Mouse (Mus musculus): ENCODE measurements around the gene Mapk1ip1l. TPM values are rescaled to one million over a fixed set of nuclear protein-coding genes. Genes with fewer than 3 reads are reported as not detected.

Mapk1ip1l gene
- polyA plus RNA-seq, 1 experiment from 2014 or later: 84.7 TPM

DNA sequence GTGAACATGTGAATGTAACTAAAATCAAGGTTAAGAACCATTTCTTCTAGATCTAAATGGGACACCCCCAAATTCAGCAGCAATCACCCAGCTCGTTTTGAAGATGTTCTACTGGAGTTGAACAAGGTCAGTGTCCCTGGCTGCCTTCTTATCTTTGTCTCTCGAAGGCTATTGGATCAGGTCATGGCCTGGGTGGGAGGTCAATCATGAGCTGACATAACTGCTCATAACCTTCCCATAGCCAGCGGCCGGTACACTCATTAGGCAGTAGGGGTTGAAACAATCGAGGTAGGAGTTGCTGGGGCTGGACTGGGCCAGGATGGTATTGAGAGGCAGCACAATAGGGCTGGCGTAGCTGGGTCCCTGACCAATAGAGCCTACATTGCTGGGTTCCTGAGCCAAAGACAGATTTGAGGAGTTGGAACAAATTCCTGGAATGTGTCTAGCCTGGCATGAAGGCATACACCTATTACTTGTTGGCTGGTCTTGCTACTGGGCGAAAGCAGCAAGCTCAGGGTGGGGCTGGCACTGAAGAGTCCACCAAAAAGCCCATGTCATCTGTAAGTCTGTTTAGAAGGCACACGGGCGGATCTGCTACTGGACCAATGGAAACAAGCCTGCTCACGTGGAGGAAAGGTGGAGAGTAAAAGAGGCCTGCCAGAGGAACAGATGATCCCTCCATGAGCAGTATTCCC is 42.3 kb downstream of the Mapk1ip1l start:
- Histone ChIP-seq H3K27me3 (replicated peaks; ENCODE audit: control insufficient read depth, insufficient read depth, low read length) (no peaks in the 10 kb centered on the region), H3K9ac (ENCODE audit: low read depth, low read length) (no peak overlapping the region), H3K4me2 (no peak overlapping the region), H3K36me3 (ENCODE audit: control insufficient read depth, insufficient read depth, low read length) (no peaks in the 10 kb centered on the region), H3K27ac (ENCODE audit: low read depth, low read length) (no peak overlapping the region), H3K9me3 (ENCODE audit: control insufficient read depth, low read length) (no peaks in the 10 kb centered on the region), H3K4me1 (replicated peaks; ENCODE audit: control insufficient read depth, insufficient read depth, low read length) (no peaks in the 10 kb centered on the region), H3K4me3 (ENCODE audit: low read depth, low read length) (no peak overlapping the region)
- 80% methylated on average over 10 of the region's 10 CpGs for WGBS
- ATAC-seq (replicated peaks; ENCODE audit: low FRiP score) (no peak), DNase-seq (ENCODE audit: low spot score) (no peak)

DNA sequence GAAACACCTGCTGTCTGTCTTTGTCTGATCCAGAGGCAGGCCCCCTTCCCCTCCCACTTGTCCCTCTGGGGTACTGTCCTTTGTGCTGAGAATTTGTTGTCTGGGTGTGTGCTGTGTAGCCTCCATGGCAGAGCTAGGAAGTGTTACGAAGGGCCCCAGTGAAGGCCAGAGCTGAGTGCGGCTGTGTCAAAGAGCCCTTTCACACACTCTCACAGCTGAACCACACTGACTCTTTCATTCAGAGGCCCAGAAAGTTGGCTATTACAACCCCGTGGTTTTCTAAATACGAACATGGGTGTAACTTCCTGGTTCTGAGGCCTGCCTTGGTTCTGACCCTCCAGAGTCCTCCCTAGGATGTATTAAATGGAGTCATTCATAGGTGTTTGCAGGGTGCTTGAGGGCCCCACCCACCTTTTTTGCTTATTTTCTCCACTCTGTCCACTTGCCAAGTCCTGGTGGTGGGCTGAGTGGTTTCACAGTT is 43.8 kb downstream of the Mapk1ip1l start:
- H3K27me3 ChIP-seq (replicated peaks; ENCODE audit: control insufficient read depth, insufficient read depth, low read length): no peaks in the 10 kb centered on the region
- H3K4me1 ChIP-seq (replicated peaks; ENCODE audit: control insufficient read depth, insufficient read depth, low read length): no peaks in the 10 kb centered on the region
- H3K9me3 ChIP-seq (ENCODE audit: control insufficient read depth, low read length): no peaks in the 10 kb centered on the region
- no peak overlapping the region for H3K27ac ChIP-seq (ENCODE audit: low read depth, low read length)
- DNase-seq (ENCODE audit: low spot score): no peak
- no peak for ATAC-seq (replicated peaks; ENCODE audit: low FRiP score)
- no peak overlapping the region for H3K4me2 ChIP-seq
- H3K36me3 ChIP-seq (ENCODE audit: control insufficient read depth, insufficient read depth, low read length): no peaks in the 10 kb centered on the region
- no peak overlapping the region for H3K9ac ChIP-seq (ENCODE audit: low read depth, low read length)
- H3K4me3 ChIP-seq (ENCODE audit: low read depth, low read length): no peak overlapping the region
- 77% methylated on average over 4 of the region's 4 CpGs for WGBS

DNA sequence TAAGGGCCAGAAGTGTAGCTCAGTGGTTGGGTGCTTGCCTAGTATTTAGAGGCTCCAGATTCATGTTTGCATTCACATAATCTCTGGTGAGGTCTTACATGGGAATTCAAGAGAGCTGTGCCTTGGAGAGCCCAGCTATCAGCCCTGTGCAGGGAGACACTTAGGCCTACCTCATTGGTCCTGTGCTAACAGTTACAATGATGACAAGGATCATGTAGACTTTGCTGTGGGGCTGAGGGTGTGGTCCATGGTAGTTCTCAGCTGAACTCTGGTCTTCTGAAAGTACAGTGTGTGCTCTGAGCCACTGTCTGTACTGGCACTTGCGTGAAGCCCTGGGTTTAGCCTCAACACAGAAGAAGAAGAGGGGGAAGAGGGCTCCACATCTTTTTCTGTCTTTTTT is 48.6 kb downstream of the Mapk1ip1l start:
- no peak overlapping the region for H3K9ac ChIP-seq (ENCODE audit: low read depth, low read length)
- DNase-seq (ENCODE audit: low spot score): no peak
- no peak overlapping the region for H3K4me3 ChIP-seq (ENCODE audit: low read depth, low read length)
- no peaks in the 10 kb centered on the region for H3K27me3 ChIP-seq (replicated peaks; ENCODE audit: control insufficient read depth, insufficient read depth, low read length)
- no peaks in the 10 kb centered on the region for H3K4me1 ChIP-seq (replicated peaks; ENCODE audit: control insufficient read depth, insufficient read depth, low read length)
- H3K4me2 ChIP-seq: no peak overlapping the region
- no peak overlapping the region for H3K27ac ChIP-seq (ENCODE audit: low read depth, low read length)
- no peaks in the 10 kb centered on the region for H3K36me3 ChIP-seq (ENCODE audit: control insufficient read depth, insufficient read depth, low read length)
- H3K9me3 ChIP-seq (ENCODE audit: control insufficient read depth, low read length): no peaks in the 10 kb centered on the region
- ATAC-seq (replicated peaks; ENCODE audit: low FRiP score): peak; percentile 83
- WGBS: 83% methylated on average over 1 of the region's 1 CpGs

DNA sequence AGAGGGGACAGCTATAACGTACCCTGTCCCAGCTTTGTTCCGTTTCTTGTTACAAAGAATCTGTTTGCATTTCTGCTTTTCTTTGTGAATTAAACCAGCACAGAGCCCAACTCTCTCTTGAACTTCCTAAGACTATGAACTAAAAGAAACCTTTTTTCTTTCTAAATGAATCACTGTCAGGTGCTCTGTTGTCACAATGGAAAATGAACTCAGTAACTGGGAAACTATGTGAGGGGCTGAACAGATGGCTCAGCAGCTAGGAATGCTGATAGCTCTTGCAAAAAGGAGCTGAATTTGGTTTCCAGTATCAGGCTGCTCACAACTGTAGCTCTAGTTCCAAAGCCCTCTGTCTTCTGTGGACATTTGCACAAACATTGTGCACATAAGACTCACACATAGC is 52.9 kb downstream of the Mapk1ip1l start:
- Histone ChIP-seq H3K4me1 (replicated peaks; ENCODE audit: control insufficient read depth, insufficient read depth, low read length) (0 out of 2 replicates have a peak, but pooled peaks cover 6% of the 10 kb centered on the region), H3K36me3 (ENCODE audit: control insufficient read depth, insufficient read depth, low read length) (no peaks in the 10 kb centered on the region), H3K4me3 (ENCODE audit: low read depth, low read length) (no peak overlapping the region), H3K9ac (ENCODE audit: low read depth, low read length) (no peak overlapping the region), H3K4me2 (no peak overlapping the region), H3K9me3 (ENCODE audit: control insufficient read depth, low read length) (no peaks in the 10 kb centered on the region), H3K27ac (ENCODE audit: low read depth, low read length) (no peak overlapping the region), H3K27me3 (replicated peaks; ENCODE audit: control insufficient read depth, insufficient read depth, low read length) (no peaks in the 10 kb centered on the region)
- ATAC-seq (replicated peaks; ENCODE audit: low FRiP score) (no peak), DNase-seq (ENCODE audit: low spot score) (no peak)
- 82% methylated on average over 2 of the region's 2 CpGs for WGBS

GRCm38 (mm10) chr14:47352272-47352671 is 54.2 kb downstream of the Mapk1ip1l start:
- Histone ChIP-seq H3K4me1 (replicated peaks; ENCODE audit: control insufficient read depth, insufficient read depth, low read length) (0 out of 2 replicates have a peak, but pooled peaks cover 6% of the 10 kb centered on the region), H3K4me3 (ENCODE audit: low read depth, low read length) (no peak overlapping the region), H3K36me3 (ENCODE audit: control insufficient read depth, insufficient read depth, low read length) (no peaks in the 10 kb centered on the region), H3K27me3 (replicated peaks; ENCODE audit: control insufficient read depth, insufficient read depth, low read length) (no peaks in the 10 kb centered on the region), H3K27ac (ENCODE audit: low read depth, low read length) (no peak overlapping the region), H3K4me2 (no peak overlapping the region), H3K9me3 (ENCODE audit: control insufficient read depth, low read length) (no peaks in the 10 kb centered on the region), H3K9ac (ENCODE audit: low read depth, low read length) (no peak overlapping the region)
- 93% methylated on average over 10 of the region's 10 CpGs for WGBS
- ATAC-seq (replicated peaks; ENCODE audit: low FRiP score): no peak
- no peak for DNase-seq (ENCODE audit: low spot score)

DNA sequence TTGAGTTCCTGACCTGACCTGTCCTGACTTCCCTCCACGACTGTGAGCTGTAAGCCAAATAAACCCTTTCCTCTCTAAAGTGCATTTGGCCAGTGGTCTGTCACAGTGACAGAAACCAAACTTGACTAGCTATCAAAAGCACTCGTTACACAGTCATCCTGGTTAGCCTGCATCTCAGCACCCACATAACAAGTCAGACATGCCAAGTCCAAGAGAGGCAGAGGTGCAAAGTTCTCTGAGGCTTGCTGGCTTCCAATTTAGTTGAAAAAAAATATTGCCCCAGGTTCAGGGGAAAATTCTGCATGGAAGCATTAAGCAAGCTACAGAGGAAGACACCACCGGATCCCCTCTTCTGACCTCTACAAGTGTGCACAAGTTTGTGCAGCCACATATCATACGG is 55.2 kb downstream of the Mapk1ip1l start:
- ATAC-seq (replicated peaks; ENCODE audit: low FRiP score) (no peak), DNase-seq (ENCODE audit: low spot score) (no peak)
- Histone ChIP-seq H3K27me3 (replicated peaks; ENCODE audit: control insufficient read depth, insufficient read depth, low read length) (no peaks in the 10 kb centered on the region), H3K4me2 (no peak overlapping the region), H3K36me3 (ENCODE audit: control insufficient read depth, insufficient read depth, low read length) (no peaks in the 10 kb centered on the region), H3K4me3 (ENCODE audit: low read depth, low read length) (no peak overlapping the region), H3K4me1 (replicated peaks; ENCODE audit: control insufficient read depth, insufficient read depth, low read length) (0 out of 2 replicates have a peak, but pooled peaks cover 6% of the 10 kb centered on the region), H3K27ac (ENCODE audit: low read depth, low read length) (no peak overlapping the region), H3K9me3 (ENCODE audit: control insufficient read depth, low read length) (no peaks in the 10 kb centered on the region), H3K9ac (ENCODE audit: low read depth, low read length) (no peak overlapping the region)
- WGBS: 73% methylated on average over 4 of the region's 4 CpGs

DNA sequence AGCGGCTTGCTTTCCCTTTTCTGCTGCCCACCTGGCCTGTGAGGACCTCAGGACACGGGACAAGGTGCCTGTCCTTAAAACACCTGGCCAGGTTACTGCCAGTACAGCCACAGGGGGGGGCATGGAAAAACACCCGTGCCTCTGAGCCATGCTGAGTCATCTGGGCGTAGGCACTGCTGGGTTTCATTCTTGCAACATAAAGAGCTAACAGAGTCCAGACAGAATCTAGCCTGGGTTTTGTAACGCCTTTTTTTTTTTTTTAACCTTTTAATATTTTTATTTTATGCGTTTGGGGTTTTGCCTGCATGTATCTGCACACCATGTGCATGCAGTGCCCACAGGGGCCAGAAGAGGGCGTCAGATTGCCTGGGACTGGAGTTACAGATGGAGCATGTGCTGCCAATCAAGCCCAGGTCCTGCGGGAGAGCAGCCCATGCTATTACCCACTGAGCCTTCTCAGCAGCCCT is 56.1 kb downstream of the Mapk1ip1l start:
- WGBS: 55% methylated on average over 8 of the region's 8 CpGs
- Histone ChIP-seq H3K27me3 (replicated peaks; ENCODE audit: control insufficient read depth, insufficient read depth, low read length) (no peaks in the 10 kb centered on the region), H3K4me2 (no peak overlapping the region), H3K36me3 (ENCODE audit: control insufficient read depth, insufficient read depth, low read length) (no peaks in the 10 kb centered on the region), H3K9me3 (ENCODE audit: control insufficient read depth, low read length) (no peaks in the 10 kb centered on the region), H3K27ac (ENCODE audit: low read depth, low read length) (no peak overlapping the region; the same call in 1 of the 2 replicates), H3K4me1 (replicated peaks; ENCODE audit: control insufficient read depth, insufficient read depth, low read length) (0 out of 2 replicates have a peak, but pooled peaks cover 6% of the 10 kb centered on the region), H3K9ac (ENCODE audit: low read depth, low read length) (no peak overlapping the region), H3K4me3 (ENCODE audit: low read depth, low read length) (no peak overlapping the region)
- ATAC-seq (replicated peaks; ENCODE audit: low FRiP score) (no peak; the same call in 1 of the 2 replicates), DNase-seq (ENCODE audit: low spot score) (no peak)

GRCm38 (mm10) chr14:47354948-47355347 is 56.9 kb downstream of the Mapk1ip1l start:
- H3K9ac ChIP-seq (ENCODE audit: low read depth, low read length): no peak overlapping the region
- H3K9me3 ChIP-seq (ENCODE audit: control insufficient read depth, low read length): no peaks in the 10 kb centered on the region
- ATAC-seq (replicated peaks; ENCODE audit: low FRiP score) (no peak), DNase-seq (ENCODE audit: low spot score) (no peak)
- WGBS: 68% methylated on average over 5 of the region's 5 CpGs
- no peak overlapping the region for H3K27ac ChIP-seq (ENCODE audit: low read depth, low read length)
- H3K27me3 ChIP-seq (replicated peaks; ENCODE audit: control insufficient read depth, insufficient read depth, low read length): no peaks in the 10 kb centered on the region
- no peaks in the 10 kb centered on the region for H3K36me3 ChIP-seq (ENCODE audit: control insufficient read depth, insufficient read depth, low read length)
- 0 out of 2 replicates have a peak, but pooled peaks cover 6% of the 10 kb centered on the region for H3K4me1 ChIP-seq (replicated peaks; ENCODE audit: control insufficient read depth, insufficient read depth, low read length)
- no peak overlapping the region for H3K4me2 ChIP-seq
- H3K4me3 ChIP-seq (ENCODE audit: low read depth, low read length): no peak overlapping the region

GRCm38 (mm10) chr14:47356622-47357021 is 58.6 kb downstream of the Mapk1ip1l start:
- no peak overlapping the region for H3K4me2 ChIP-seq
- H3K27me3 ChIP-seq (replicated peaks; ENCODE audit: control insufficient read depth, insufficient read depth, low read length): no peaks in the 10 kb centered on the region
- DNase-seq (ENCODE audit: low spot score) (no peak), ATAC-seq (replicated peaks; ENCODE audit: low FRiP score) (no peak)
- H3K27ac ChIP-seq (ENCODE audit: low read depth, low read length): no peak overlapping the region
- H3K9ac ChIP-seq (ENCODE audit: low read depth, low read length): no peak overlapping the region
- H3K4me1 ChIP-seq (replicated peaks; ENCODE audit: control insufficient read depth, insufficient read depth, low read length): 0 out of 2 replicates have a peak, but pooled peaks cover 6% of the 10 kb centered on the region
- 81% methylated on average over 3 of the region's 3 CpGs for WGBS
- no peak overlapping the region for H3K4me3 ChIP-seq (ENCODE audit: low read depth, low read length)
- H3K36me3 ChIP-seq (ENCODE audit: control insufficient read depth, insufficient read depth, low read length): no peaks in the 10 kb centered on the region
- H3K9me3 ChIP-seq (ENCODE audit: control insufficient read depth, low read length): no peaks in the 10 kb centered on the region

Measured in liver, embryonic 11.5 days (tissue).